Mouse (Mus musculus): ENCODE results near the gene Rfesd.

The Rfesd gene

DNA sequence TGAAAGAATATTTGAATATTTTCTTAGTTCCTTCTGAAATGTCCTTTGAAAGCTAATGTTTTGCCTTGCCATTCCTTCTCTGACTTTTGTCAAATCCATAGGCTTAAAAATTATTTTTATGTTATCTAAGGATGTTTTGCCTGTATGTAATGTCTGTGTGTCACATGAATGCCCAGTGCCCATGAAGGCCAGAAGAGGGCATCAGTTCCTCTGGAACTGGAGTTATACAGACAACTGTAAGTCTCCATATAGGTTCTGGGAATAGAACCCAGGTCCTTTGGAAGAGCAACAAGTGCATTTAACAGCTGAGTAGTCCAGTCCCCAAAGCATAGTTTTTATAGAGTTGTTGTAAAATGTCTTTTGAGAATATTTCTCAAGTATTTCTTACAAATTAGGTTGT, 36.6 kb downstream of the Rfesd start:
- DNase-seq (ENCODE audit: low spot score in 2 of 2), result no peak

- DNase-seq (ENCODE audit: low spot score in 2 of 2), result no peak
Measured at GRCm38 (mm10) chr13:75976649-75977048, 41.9 kb downstream of the Rfesd start.

- DNase-seq (ENCODE audit: low spot score in 2 of 2), result no peak
Measured at GRCm38 (mm10) chr13:75976218-75976617, 42.3 kb downstream of the Rfesd start.

GRCm38 (mm10) chr13:75975629-75976028, 42.9 kb downstream of the Rfesd start:
- DNase-seq (ENCODE audit: low spot score in 2 of 2), result no peak

- no peak for DNase-seq (ENCODE audit: low spot score in 2 of 2)
Measured at GRCm38 (mm10) chr13:75974481-75974880, 44.0 kb downstream of the Rfesd start.

DNA sequence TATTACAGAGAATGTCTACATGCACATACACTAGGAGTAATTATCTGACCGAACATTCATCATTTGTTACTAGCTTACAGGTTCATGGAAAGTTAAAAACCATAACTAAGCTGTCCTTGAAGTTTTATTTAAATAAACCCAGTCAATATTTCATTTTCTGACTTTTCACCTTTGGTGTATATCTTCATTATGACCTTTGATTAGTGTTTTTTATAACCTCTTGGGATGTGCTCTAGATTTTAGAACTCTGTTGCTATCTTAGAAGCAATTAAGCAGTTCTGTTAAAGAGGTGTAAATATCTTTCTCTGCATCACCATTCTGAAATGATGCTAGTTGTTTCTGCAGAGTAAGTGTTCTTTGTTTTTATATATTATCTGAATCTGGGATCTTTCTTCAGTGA, 51.7 kb downstream of the Rfesd start, which contains the start of gene Spata9:
TSS of gene Spata9 (plus strand) at position 301 of the 400 bp plus-strand sequence.
- no peak for DNase-seq (ENCODE audit: low spot score in 2 of 2)

GRCm38 (mm10) chr13:75955357-75955992, 63.0 kb downstream of the Rfesd start:
- DNase-seq (ENCODE audit: low spot score in 2 of 2), result no peak
